Mouse (Mus musculus): ENCODE results near the gene Tmem263. TPM values are rescaled to one million over a fixed set of nuclear protein-coding genes. Genes with fewer than 3 reads are reported as not detected.

Tmem263 gene
- total RNA-seq, 2 experiments from 2014 or later = 11.3 to 18.2 TPM

- DNase-seq = no peak
- intact Hi-C loops (cut with DNase I; ENCODE audit: low total_unique reads) = no loop called here
These were observed 62.9 kb downstream of the Tmem263 start for GRCm38 (mm10) chr10:85165306-85165705.

Other genes starting within 250 kb of the Tmem263 start
- gene Ric8b, start 185.0 kb upstream of the Tmem263 start, total RNA-seq (2021) = 10 to 100 TPM; 34.5 to 35.0 TPM
- gene Fhl4, start 132 bp upstream of the Tmem263 start, total RNA-seq (2021) = under 1 TPM; 0.31 to 0.33 TPM
- gene Mterf2, start 25.4 kb downstream of the Tmem263 start, total RNA-seq (2021) = 10 to 100 TPM; 12.2 to 16.2 TPM
- 10 to 100 TPM; 10.9 to 11.0 TPM for gene Cry1, start 82.4 kb downstream of the Tmem263 start, total RNA-seq (2021)